Mouse (Mus musculus) bone marrow macrophage, adult 2 months (primary cell): ENCODE measurements around the gene Ccdc107.

ENCODE experiments used
- CTCF ChIP-seq: IDR thresholded peaks from 2 replicates; pipeline ENCODE4 v1.5.1; 2012; ENCODE audit warnings: low read depth, mild to moderate bottlenecking, low read length, moderate library complexity
- POLR2A ChIP-seq: IDR thresholded peaks from 2 replicates; pipeline ENCODE4 v1.6.1; 2012; ENCODE audit warnings: mild to moderate bottlenecking, low read depth, low read length, borderline replicate concordance

- TF ChIP-seq CTCF, result no peak
- TF ChIP-seq POLR2A, result no peak
Observed at GRCm38 (mm10) chr4:43481894-43482456, 10.7 kb upstream of the Ccdc107 start.
